Mouse (Mus musculus) intestine, embryonic 14.5 days (tissue): ENCODE results near the gene Ccn2. TPM values are rescaled to one million over a fixed set of nuclear protein-coding genes. Genes with fewer than 3 reads are reported as not detected.

Source experiments
- ATAC-seq: fragments of 200-750 bp; cut with Nextera tagmentation; replicated peaks from 2 replicates; pipeline ENCODE4 v1.8.0; 2017; ENCODE audit warnings: low read depth, moderate number of reproducible peaks, moderate TSS enrichment, moderate library complexity; ENCODE audit not compliant: low FRiP score, low TSS enrichment
- DNase-seq: peaks from one replicate; pipeline ENCODE4 v3.0.0-alpha.2; 2018; ENCODE audit warnings: low spot score
- H3K27ac ChIP-seq: fragments of 300-500 bp; sonication (generic); 2 replicates; pipeline ENCODE4 v1.5.1; 2014; ENCODE audit warnings: low read depth, mild to moderate bottlenecking, control low read depth
- H3K27me3 ChIP-seq: fragments of 300-500 bp; sonication (generic); replicated peaks from 2 replicates; pipeline ENCODE4 v1.6.1; 2014; ENCODE audit warnings: low read length, control low read depth; ENCODE audit not compliant: control insufficient read depth, insufficient read depth
- H3K36me3 ChIP-seq: fragments of 300-500 bp; sonication (generic); 2 replicates; pipeline ENCODE4 v1.6.1; 2014; ENCODE audit warnings: low read length, control low read depth; ENCODE audit not compliant: control insufficient read depth, insufficient read depth
- H3K4me1 ChIP-seq: fragments of 300-500 bp; sonication (generic); replicated peaks from 2 replicates; pipeline ENCODE4 v1.6.1; 2014; ENCODE audit warnings: low read length, control low read depth, mixed read lengths; ENCODE audit not compliant: control insufficient read depth, insufficient read depth
- H3K4me2 ChIP-seq: fragments of 300-500 bp; sonication (generic); 2 replicates; pipeline ENCODE4 v1.6.1; 2014; ENCODE audit warnings: low read length
- H3K4me3 ChIP-seq: fragments of 300-500 bp; sonication (generic); 2 replicates; pipeline ENCODE4 v1.5.1; 2014; ENCODE audit warnings: low read depth, low read length, control low read depth, mixed read lengths
- H3K9ac ChIP-seq: fragments of 300-500 bp; sonication (generic); 2 replicates; pipeline ENCODE4 v1.6.1; 2014; ENCODE audit warnings: mild to moderate bottlenecking, low read length
- H3K9me3 ChIP-seq: fragments of 300-500 bp; sonication (generic); 2 replicates; pipeline ENCODE4 v1.6.1; 2016; ENCODE audit warnings: low read length, control low read depth; ENCODE audit not compliant: control insufficient read depth
- WGBS: fragments of 180-500 bp; shearing (Covaris S2); extraction: QIAGEN DNeasy Blood & Tissue Kit; methylation state at CpG from one replicate; pipeline ENCODE4 v1.1.7; 2014; 5-methylcytosine and 5-hydroxymethylcytosine counted together
- polyA plus RNA-seq: library from polyadenylated mRNA; unstranded; fragments of >200 nt; fragmentation: Nextera tagmentation; extraction: Ambion mirVana; gene quantifications from 2 replicates; pipeline ENCODE4 v1.2.1, GENCODE M21; 2014

Ccn2 gene
- polyA plus RNA-seq, 1 experiment from 2014 or later, result 11.5 TPM

GRCm38 (mm10) chr10:24596869-24597339, 1.7 kb downstream of the Ccn2 start:
- ATAC-seq, result no peak
- peak overlapping the region; percentile 73 for H3K9ac ChIP-seq
- peak overlapping the region; percentile 91 for H3K27ac ChIP-seq
- H3K4me3 ChIP-seq, result peak overlapping the region; percentile 69
- H3K27me3 ChIP-seq, result no peaks in the 10 kb centered on the region
- peak overlapping the region; percentile 61 for H3K4me2 ChIP-seq
- no peak for DNase-seq
- WGBS, result 41% methylated on average over 7 of the region's 7 CpGs
- H3K4me1 ChIP-seq, result peaks cover 31% of the 10 kb centered on the region
- H3K36me3 ChIP-seq, result no peaks in the 10 kb centered on the region
- no peaks in the 10 kb centered on the region for H3K9me3 ChIP-seq

GRCm38 (mm10) chr10:24597789-24598188, 2.5 kb downstream of the Ccn2 start:
- Histone ChIP-seq H3K27me3 (no peaks in the 10 kb centered on the region), H3K4me1 (peaks cover 30% of the 10 kb centered on the region), H3K9me3 (no peaks in the 10 kb centered on the region), H3K36me3 (no peaks in the 10 kb centered on the region), H3K27ac (peak overlapping the region; percentile 91; the same call in 1 of the 2 replicates), H3K9ac (no peak overlapping the region), H3K4me3 (peak overlapping the region; percentile 69), H3K4me2 (peak overlapping the region; percentile 61)
- no peak for ATAC-seq
- DNase-seq, result no peak
- 76% methylated on average over 4 of the region's 4 CpGs for WGBS

GRCm38 (mm10) chr10:24598693-24599092, 3.5 kb downstream of the Ccn2 start:
- Histone ChIP-seq H3K9ac (no peak overlapping the region), H3K27ac (no peak overlapping the region), H3K4me1 (peaks cover 23% of the 10 kb centered on the region), H3K36me3 (no peaks in the 10 kb centered on the region), H3K4me3 (no peak overlapping the region), H3K9me3 (no peaks in the 10 kb centered on the region), H3K27me3 (no peaks in the 10 kb centered on the region), H3K4me2 (peak overlapping the region; percentile 61; the same call in 1 of the 2 replicates)
- WGBS, result 82% methylated on average over 6 of the region's 6 CpGs
- ATAC-seq (no peak), DNase-seq (no peak)

- DNase-seq, result no peak
- Histone ChIP-seq H3K27ac (no peak overlapping the region), H3K4me1 (peaks cover 14% of the 10 kb centered on the region; the same call in 1 of the 2 replicates), H3K9ac (no peak overlapping the region), H3K9me3 (no peaks in the 10 kb centered on the region), H3K4me2 (no peak overlapping the region), H3K27me3 (no peaks in the 10 kb centered on the region), H3K4me3 (no peak overlapping the region), H3K36me3 (no peaks in the 10 kb centered on the region)
- no peak for ATAC-seq
- WGBS, result 63% methylated on average over 5 of the region's 5 CpGs
Measured at GRCm38 (mm10) chr10:24599802-24600201, 4.6 kb downstream of the Ccn2 start.

- no peaks in the 10 kb centered on the region for H3K9me3 ChIP-seq
- H3K27me3 ChIP-seq, result no peaks in the 10 kb centered on the region
- no peak for DNase-seq
- no peak overlapping the region for H3K4me3 ChIP-seq
- no peaks in the 10 kb centered on the region for H3K4me1 ChIP-seq
- H3K27ac ChIP-seq, result no peak overlapping the region
- 71% methylated on average over 2 of the region's 2 CpGs for WGBS
- H3K4me2 ChIP-seq, result no peak overlapping the region
- no peak overlapping the region for H3K9ac ChIP-seq
- no peaks in the 10 kb centered on the region for H3K36me3 ChIP-seq
- no peak for ATAC-seq
Measured at GRCm38 (mm10) chr10:24603035-24603434, 7.8 kb downstream of the Ccn2 start.

GRCm38 (mm10) chr10:24603727-24604126, 8.5 kb downstream of the Ccn2 start:
- no peak overlapping the region for H3K4me3 ChIP-seq
- no peak for DNase-seq
- ATAC-seq, result no peak
- no peaks in the 10 kb centered on the region for H3K27me3 ChIP-seq
- no peaks in the 10 kb centered on the region for H3K9me3 ChIP-seq
- no peak overlapping the region for H3K9ac ChIP-seq
- no peaks in the 10 kb centered on the region for H3K36me3 ChIP-seq
- no peaks in the 10 kb centered on the region for H3K4me1 ChIP-seq
- no peak overlapping the region for H3K27ac ChIP-seq
- no peak overlapping the region for H3K4me2 ChIP-seq

GRCm38 (mm10) chr10:24609146-24609545, 13.9 kb downstream of the Ccn2 start:
- no peaks in the 10 kb centered on the region for H3K27me3 ChIP-seq
- no peaks in the 10 kb centered on the region for H3K36me3 ChIP-seq

GRCm38 (mm10) chr10:24609766-24610165, 14.5 kb downstream of the Ccn2 start:
- H3K9ac ChIP-seq, result no peak overlapping the region
- H3K27ac ChIP-seq, result no peak overlapping the region
- no peak overlapping the region for H3K4me2 ChIP-seq
- ATAC-seq, result no peak
- no peaks in the 10 kb centered on the region for H3K9me3 ChIP-seq
- H3K27me3 ChIP-seq, result no peaks in the 10 kb centered on the region
- no peak overlapping the region for H3K4me3 ChIP-seq
- 82% methylated on average over 9 of the region's 9 CpGs for WGBS
- no peak for DNase-seq
- no peaks in the 10 kb centered on the region for H3K4me1 ChIP-seq
- no peaks in the 10 kb centered on the region for H3K36me3 ChIP-seq

More at GRCm38 (mm10) chr10:24609146-24609545, 13.9 kb downstream of the Ccn2 start:
- DNase-seq (no peak), ATAC-seq (no peak)
- Histone ChIP-seq H3K4me3 (no peak overlapping the region), H3K9ac (no peak overlapping the region), H3K4me2 (no peak overlapping the region), H3K9me3 (no peaks in the 10 kb centered on the region), H3K27ac (no peak overlapping the region), H3K4me1 (no peaks in the 10 kb centered on the region)
- WGBS, result 93% methylated on average over 3 of the region's 3 CpGs

- no peak for ATAC-seq
- Histone ChIP-seq H3K9ac (no peak overlapping the region), H3K4me2 (no peak overlapping the region), H3K27ac (no peak overlapping the region), H3K9me3 (no peaks in the 10 kb centered on the region), H3K36me3 (no peaks in the 10 kb centered on the region), H3K27me3 (no peaks in the 10 kb centered on the region), H3K4me1 (no peaks in the 10 kb centered on the region), H3K4me3 (no peak overlapping the region)
- WGBS, result 85% methylated on average over 4 of the region's 4 CpGs
- DNase-seq, result no peak
Measured at GRCm38 (mm10) chr10:24614726-24615125, 19.5 kb downstream of the Ccn2 start.
